Mouse (Mus musculus) c-Kit-positive CD71-positive TER-119-positive erythroid progenitor cells, embryonic 14.5 days (primary cell): Measurements from ENCODE around the gene Oaz2.

ENCODE experiments used
- DNase-seq: peaks from one replicate; pipeline ENCODE4 v3.0.0-alpha.2; 2013; ENCODE audit warnings: low spot score

Gene Oaz2

DNA sequence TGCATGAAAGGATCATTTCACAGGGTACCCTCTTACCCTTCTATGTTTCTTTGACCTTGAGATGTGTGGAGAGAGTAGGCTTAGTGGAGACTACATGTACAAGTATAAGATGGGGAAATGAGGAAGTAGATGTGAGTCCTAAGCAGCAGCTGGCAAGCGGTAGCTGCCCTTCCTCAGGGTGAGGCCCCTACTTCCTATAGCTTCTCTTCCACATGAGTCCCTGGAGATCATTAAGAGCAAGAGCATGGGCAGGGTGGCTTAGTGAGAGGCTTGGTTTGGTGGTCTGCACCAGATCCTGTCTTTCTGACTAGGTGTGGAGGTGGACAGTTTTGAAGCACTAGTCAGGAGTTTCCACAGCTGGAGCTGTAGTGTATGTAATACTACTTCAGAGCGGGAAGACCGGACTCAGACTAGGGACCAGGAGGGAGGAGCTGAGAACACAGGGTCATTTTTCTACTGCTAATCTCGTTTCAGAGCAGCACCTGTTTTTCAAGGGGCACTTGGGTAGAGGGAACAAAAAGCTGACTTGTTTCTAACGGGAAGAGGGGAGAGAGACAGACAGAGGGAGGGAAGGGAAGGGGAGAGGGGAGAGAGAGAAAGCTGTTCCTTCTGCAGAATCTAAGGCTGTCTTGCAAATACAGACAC is 25.3 kb downstream of the Oaz2 start:
- DNase-seq: no peak

DNA sequence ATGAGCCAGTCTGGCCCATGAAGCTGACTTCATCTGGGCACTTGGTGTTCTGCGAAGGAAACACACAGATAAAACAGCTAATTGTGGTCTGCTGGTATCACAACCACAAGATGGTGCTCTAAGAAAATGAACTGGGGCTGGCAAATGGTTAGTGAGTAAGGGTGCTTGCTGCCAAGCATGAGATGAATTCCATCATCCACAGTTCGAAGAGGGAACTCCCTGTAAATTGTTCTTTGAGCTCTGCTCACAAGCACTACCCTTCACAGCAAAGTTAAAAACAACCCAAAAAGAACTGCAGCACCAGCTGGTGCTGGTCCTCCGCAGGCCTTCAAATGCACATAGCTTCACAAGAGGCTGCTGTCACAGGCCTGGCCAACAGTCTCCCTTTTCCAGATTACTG is 27.8 kb downstream of the Oaz2 start:
- DNase-seq: no peak

DNA sequence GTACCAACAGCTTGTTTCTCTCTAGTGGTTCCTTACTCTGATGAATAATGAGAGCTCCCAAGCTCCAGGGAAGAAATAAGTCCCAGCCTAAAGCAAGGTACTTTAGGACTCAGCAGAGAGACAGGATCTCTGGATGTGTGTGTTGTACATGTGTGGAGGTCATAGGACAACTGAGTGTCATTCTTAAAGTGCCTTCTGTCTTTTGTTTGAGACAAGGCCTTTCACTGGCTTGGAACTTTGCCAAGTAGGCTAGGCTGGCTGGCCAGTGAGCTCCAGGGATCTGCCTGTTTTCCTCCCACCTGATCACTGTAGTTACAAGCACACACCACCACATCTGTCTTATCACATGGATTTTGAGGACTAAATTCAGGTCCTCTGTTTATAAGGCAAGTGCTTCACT is 28.5 kb downstream of the Oaz2 start:
- no peak for DNase-seq

DNA sequence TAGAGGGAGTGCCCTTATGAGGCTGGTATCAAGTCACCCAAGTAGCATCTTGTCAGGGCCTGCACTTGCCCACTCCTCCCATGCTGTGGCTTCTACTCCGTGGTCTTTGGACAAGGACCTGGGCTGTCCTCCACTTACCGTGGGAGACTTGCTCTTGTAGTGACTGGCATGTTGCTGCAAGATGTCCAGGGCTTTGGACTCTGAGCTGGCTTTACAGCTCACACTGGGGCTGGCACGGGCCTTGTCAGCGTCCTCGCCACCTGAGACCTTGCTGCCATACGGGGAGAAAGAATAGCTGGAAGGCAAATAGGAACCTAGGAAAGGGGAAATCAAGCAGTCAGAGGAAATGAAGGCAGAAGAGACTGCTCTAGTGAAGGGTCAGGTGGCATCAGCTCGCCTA is 29.6 kb downstream of the Oaz2 start:
- no peak for DNase-seq

DNA sequence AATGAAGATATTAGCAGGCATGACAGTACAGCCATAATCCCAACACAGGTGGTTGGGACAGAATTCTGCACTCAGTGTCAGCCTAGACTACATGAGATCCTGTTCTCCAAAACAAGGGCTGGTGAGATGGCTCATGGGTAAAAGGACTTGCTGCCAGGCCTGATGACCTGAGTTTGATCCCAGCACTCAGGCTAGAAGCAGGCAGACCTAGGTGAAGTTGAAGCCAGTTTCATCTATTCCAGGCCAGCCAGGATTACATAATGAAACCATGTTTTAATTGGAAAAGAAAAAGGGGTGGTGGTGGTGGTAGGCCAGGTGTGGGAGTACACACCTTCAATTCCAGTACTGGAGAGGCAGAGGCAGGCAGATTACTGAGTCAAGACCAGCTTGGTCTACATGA is 30.2 kb downstream of the Oaz2 start:
- no peak for DNase-seq

DNA sequence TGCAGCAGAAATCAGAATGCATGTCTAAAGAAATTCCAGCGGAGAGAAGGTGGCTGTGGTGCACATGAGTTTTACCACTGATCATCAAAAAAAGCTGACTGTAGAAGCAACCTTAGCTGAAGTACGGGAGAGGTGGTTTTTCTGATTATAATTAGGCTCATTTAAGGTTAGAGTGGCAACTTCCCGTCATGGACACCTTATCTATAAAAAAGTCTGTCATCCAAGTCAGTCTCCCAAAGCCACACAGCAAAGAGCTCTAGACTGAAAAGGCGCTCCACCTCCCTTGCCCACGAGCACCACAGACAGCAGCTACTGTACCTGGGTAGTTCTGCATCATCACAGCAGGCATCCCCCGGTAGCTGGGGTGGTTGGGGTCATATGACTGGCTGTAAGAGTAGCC is 32.7 kb downstream of the Oaz2 start:
- DNase-seq: no peak

DNA sequence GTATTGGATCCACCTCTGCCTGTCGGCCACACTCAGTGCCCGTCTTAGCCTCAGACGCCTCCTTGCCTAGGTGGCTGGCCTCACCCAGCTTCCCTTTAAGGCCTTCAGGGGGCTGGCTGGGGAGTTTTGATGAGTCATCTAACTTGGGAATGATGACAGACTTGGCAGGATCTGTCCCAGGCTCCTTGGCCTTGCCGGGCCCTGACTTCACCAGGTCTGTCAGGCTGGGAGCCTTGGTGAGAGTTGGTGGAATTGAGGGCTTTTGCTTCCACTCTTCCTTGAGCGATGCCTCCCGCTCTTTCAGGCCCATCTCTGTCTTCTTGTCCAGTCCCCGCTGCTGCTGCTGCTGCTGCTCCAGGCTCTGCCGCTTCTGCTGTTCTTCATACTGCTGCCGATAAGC is 34.5 kb downstream of the Oaz2 start:
- DNase-seq: no peak

DNA sequence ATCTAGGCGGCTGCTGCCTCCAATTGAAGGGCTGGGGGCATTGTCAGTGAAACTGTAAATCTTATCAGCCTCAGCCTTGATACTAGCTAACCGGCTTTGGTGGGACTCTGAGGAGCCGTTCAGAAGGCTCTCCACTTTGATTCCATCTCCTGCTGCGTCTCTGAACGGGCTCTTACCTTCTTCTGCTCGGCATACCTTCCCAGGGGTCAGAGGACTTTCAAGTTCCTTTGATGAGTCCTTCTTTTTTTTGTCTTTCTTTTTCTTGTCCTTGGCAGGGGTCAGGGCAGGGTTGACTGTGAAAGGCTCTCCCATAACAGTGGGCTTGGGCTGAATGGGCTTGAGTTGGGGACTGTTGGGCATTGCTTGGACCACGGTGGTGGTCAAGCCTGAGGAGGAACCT is 35.4 kb downstream of the Oaz2 start:
- DNase-seq: no peak

DNA sequence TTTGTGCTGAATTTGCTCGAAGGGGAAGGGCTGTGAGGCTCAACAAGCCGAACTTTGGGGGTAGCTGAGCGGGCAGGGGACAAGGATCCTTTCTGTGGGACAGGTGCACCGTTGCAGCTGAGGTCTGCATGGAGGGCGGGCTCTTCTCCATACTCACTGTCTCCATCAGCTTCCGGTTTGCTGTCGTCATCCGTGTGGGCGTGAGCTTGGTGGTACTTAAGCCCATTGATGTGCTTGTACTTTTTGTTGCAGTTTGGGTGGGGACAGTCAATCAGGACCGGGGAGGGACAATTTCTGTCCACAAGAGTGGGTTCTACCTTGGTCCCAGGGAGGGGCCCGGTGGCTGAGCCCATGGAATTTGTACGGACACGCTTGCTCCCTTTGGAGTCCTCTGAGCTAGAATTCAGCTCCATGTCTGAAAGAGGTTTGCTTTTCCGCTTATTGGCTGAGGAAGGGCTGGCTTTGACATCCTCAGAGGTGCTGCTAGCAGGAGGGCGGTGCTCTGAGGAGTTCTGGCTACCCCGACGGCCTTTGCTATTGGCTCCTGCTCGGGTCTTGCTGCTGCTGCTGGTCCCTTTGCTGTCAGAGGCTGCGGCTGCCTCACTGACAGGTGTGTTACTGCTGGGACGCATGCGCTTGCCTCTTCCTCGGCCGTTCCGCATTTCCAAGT is 36.3 kb downstream of the Oaz2 start:
- no peak for DNase-seq

DNA sequence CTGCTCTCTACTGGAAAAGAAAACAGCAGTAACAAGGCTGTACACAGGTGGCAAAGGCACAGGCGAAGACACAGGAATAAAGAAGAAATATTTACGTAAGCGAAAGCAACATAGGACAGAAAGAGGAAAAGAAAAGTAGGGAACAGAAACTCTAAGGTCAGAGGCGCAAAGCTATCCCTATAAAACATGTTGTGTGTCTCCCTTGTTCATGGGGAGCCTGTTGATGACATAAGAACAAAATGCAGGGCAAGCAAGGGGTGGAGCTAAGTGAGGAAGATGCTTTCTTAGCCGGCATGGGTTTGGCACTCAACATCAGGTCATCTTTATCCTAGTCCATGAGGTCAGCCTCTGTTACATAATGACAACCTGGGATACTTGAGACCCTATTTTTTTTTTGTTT is 50.4 kb downstream of the Oaz2 start:
- DNase-seq: no peak

DNA sequence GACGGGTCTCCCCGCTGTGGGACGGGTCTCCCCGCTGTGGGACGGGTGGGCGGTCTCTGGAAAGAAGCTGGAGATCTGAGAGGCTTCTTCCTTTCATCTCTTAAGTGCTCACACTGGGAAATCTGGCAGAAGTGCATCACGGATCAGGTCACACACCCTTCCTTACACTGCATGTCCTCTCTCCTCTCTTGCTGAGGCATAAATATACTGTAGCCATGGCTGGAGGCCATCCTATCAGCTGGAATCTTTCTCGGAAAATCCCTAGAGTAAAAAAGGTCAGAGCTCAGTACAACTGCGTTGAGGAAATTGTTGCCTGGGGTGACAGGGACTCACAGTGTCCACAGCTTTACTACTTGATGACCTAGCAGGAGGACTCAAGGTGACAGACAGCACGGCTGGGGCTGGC is 53.4 kb downstream of the Oaz2 start:
- DNase-seq: no peak

DNA sequence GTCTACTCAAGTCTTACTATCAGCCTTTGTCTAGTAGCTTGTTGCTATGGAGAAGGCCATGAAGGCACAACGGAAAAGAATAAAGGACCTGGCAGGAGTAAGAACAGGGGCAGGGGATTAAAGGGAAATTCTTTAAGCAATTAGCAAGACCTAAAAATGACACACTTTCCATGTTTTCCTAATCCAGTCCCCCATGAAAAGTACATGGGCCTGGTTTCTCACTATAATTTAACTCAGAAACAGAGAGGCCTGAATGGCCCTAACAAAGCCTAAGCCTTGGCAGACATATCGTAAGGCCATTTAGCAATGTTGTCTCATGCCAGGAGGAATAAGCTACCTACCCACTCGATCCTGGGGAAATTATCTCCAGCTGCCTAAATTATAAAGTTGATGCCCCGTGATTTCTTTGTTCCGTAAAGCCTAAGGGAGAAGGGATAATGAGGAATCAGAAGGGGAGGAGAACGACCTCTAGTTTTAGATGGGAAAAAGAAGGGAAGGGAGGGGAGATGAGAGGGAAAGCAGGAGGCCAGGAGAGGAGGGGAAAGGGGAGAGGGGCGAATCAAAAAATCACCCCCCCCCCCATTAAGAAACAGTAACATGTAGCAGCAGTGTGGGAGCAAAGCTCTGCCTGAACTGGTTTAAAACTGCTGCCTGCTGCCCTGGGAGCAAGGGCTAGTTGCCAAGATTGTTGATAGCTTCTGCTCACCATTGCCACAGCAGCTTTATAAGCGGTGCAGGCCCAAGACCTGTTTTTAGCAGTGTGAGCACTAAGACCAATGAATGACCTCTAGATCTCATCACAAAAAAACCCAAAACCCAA is 56.9 kb downstream of the Oaz2 start:
- no peak for DNase-seq

DNA sequence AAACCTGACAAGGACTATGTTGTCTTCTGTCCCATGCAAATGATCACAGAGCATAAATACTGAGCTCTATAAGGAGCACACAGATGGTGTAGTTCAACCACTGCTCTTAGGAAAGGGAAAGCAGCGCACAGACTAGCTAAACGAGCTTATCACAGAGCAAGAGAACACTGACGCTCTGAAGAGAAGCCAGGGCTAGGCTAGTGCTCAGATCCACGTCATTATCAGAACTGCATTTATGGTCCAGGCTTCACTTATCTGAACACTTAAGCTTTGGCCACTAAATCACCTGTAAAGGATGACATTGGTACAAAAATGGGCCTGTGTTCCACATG is 57.5 kb downstream of the Oaz2 start:
- DNase-seq: no peak

DNA sequence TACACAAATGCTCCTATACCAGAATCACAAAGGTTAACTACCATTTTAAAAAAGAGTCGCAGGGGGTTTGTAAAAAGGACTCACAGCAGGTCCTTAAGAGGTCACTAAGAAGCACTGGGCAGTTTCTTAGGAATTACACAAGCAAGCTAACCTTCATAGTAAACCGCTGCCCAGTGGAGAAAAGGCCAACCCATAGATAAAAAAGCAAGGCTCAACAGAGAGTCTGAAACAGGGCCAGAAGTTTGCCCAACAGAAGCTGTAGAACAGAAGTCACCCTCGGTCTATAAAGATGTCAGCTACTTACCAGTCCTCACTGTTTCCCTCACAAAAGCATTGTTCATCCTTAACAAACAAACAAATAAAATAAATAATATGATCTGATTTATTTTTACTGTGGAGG is 58.6 kb downstream of the Oaz2 start:
- DNase-seq: no peak

DNA sequence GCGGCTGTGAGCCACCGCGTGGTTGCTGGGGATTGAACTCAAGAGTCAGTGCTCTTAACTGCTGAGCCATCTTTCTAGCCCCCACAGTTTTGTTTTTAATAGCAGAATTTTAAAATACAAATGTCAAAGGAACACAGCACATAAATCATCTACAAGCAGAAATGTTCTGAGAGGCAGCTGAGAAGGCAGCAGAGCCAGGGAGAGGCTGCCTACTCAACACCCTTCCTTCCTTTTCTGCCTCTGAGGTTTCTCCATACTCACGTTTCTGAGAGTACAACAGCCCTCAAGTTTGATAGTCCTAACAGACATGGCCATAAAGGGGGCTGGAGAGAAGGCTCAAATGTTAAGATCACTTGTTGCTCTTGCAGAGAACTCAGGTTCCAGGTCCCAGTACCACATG is 59.7 kb downstream of the Oaz2 start:
- no peak for DNase-seq

DNA sequence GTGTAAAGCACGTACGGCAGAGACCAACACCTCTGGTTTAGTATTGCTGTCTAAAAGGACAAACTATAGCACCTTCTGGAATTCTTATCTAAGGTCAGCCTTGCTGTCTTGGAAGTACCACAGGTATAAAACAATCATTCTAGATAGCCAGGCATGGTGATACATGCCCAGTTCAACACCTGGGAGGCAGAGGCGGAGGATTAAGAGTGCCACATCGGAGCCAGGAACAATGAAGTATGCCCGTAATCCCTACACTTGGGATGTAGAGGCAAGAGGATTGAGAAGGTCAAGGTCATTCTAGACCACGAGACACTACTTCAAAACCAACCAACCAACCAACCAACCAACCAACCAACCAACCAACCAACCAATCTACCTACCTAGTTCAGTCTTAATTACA is 60.8 kb downstream of the Oaz2 start:
- no peak for DNase-seq

DNA sequence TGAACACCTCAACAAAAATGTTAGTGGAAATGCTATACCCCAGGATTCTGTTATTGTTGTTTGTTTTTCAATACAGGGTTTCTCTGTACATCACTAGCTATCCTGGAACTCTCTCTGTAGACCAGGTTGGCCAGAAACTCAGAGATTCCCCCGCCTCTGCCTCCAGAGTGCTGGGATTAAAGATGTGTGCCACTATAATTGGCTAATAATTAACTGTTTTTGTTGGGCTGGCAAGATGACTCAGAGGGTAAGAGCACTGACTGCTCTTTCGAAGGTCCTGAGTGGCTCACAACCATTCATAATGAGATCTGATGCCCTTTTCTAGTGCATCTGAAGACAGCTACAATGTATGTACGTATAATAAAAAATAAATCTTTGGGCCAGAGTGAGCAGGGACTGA is 67.1 kb downstream of the Oaz2 start:
- DNase-seq: no peak
